Mouse (Mus musculus) embryonic facial prominence, embryonic 11.5 days (tissue): ENCODE measurements around the gene Limk1. TPM values are rescaled to one million over a fixed set of nuclear protein-coding genes. Genes with fewer than 3 reads are reported as not detected.
"Not testable (repeated sequence)": the region's sequence is repeated elsewhere in the genome, so short reads cannot be mapped to it uniquely, and the experiment has no call there.

ENCODE experiments used
- ATAC-seq: fragments of 200-750 bp; cut with Nextera tagmentation; replicated peaks from 2 replicates; pipeline ENCODE4 v1.8.0; 2017; ENCODE audit warnings: low read depth; ENCODE audit not compliant: insufficient number of reproducible peaks, low FRiP score, low TSS enrichment
- DNase-seq: peaks from one replicate; pipeline ENCODE4 v3.0.0-alpha.2; 2015; ENCODE audit warnings: low spot score
- H3K27ac ChIP-seq: fragments of 300-500 bp; sonication (generic); replicated peaks from 2 replicates; pipeline ENCODE4 v1.5.1; 2014; ENCODE audit warnings: mild to moderate bottlenecking, low read depth, low read length, control low read depth
- H3K27me3 ChIP-seq: fragments of 300-500 bp; sonication (generic); 2 replicates; pipeline ENCODE4 v1.6.1; 2014; ENCODE audit warnings: mild to moderate bottlenecking, low read length, moderate library complexity, mixed read lengths; ENCODE audit not compliant: control insufficient read depth, insufficient read depth
- H3K36me3 ChIP-seq: fragments of 300-500 bp; sonication (generic); replicated peaks from 2 replicates; pipeline ENCODE4 v1.6.1; 2014; ENCODE audit warnings: low read depth, mild to moderate bottlenecking, low read length, moderate library complexity, mixed read lengths; ENCODE audit not compliant: control insufficient read depth, insufficient read depth
- H3K4me1 ChIP-seq: fragments of 300-500 bp; sonication (generic); 2 replicates; pipeline ENCODE4 v1.6.1; 2014; ENCODE audit warnings: low read length, mixed read lengths; ENCODE audit not compliant: control insufficient read depth, insufficient read depth
- H3K4me2 ChIP-seq: fragments of 300-500 bp; sonication (generic); 2 replicates; pipeline ENCODE4 v1.6.1; 2014; ENCODE audit warnings: low read depth, mild to moderate bottlenecking, control low read depth, low read length, moderate library complexity
- H3K4me3 ChIP-seq: fragments of 300-500 bp; sonication (generic); 2 replicates; pipeline ENCODE4 v1.5.1; 2014; ENCODE audit warnings: low read depth, low read length, control low read depth
- H3K9ac ChIP-seq: fragments of 300-500 bp; sonication (generic); replicated peaks from 2 replicates; pipeline ENCODE4 v1.6.1; 2014; ENCODE audit warnings: mild to moderate bottlenecking, control low read depth, low read length
- H3K9me3 ChIP-seq: fragments of 300-500 bp; sonication (generic); replicated peaks from 2 replicates; pipeline ENCODE4 v1.6.1; 2016; ENCODE audit warnings: mild to moderate bottlenecking, low read length, inconsistent platforms, mixed read lengths; ENCODE audit not compliant: control insufficient read depth
- WGBS: fragments of 180-500 bp; shearing (Covaris S2); extraction: QIAGEN DNeasy Blood & Tissue Kit; methylation state at CpG from one replicate; pipeline ENCODE4 v1.1.7; 2014; 5-methylcytosine and 5-hydroxymethylcytosine counted together
- polyA plus RNA-seq: library from polyadenylated mRNA; unstranded; fragments of >200 nt; fragmentation: Nextera tagmentation; extraction: Ambion mirVana; gene quantifications from 2 replicates; pipeline ENCODE4 v1.2.1, GENCODE M21; 2014

Gene Limk1
- polyA plus RNA-seq, 1 experiment from 2014 or later: 4.6 TPM

- no peak overlapping the region for H3K4me3 ChIP-seq
- H3K9me3 ChIP-seq: no peaks in the 10 kb centered on the region
- no peaks in the 10 kb centered on the region for H3K27me3 ChIP-seq
- H3K9ac ChIP-seq: no peak overlapping the region
- 84% methylated on average over 4 of the region's 4 CpGs for WGBS
- no peak overlapping the region for H3K4me2 ChIP-seq
- no peak for ATAC-seq
- DNase-seq: no peak
- no peaks in the 10 kb centered on the region for H3K36me3 ChIP-seq
- H3K27ac ChIP-seq: no peak overlapping the region
- no peaks in the 10 kb centered on the region for H3K4me1 ChIP-seq
Observed at GRCm38 (mm10) chr5:134656708-134657107, 31.7 kb downstream of the Limk1 start.

GRCm38 (mm10) chr5:134652015-134652414 lies 36.4 kb downstream of the Limk1 start:
- Histone ChIP-seq H3K9me3 (no peaks in the 10 kb centered on the region), H3K27me3 (no peaks in the 10 kb centered on the region), H3K27ac (no peak overlapping the region), H3K4me3 (no peak overlapping the region), H3K4me1 (no peaks in the 10 kb centered on the region), H3K4me2 (no peak overlapping the region), H3K9ac (no peak overlapping the region), H3K36me3 (no peaks in the 10 kb centered on the region)
- 77% methylated on average over 7 of the region's 7 CpGs for WGBS
- no peak for DNase-seq
- no peak for ATAC-seq

- ATAC-seq (no peak), DNase-seq (no peak)
- Histone ChIP-seq H3K4me3 (no peak overlapping the region), H3K9ac (no peak overlapping the region), H3K9me3 (no peaks in the 10 kb centered on the region), H3K27ac (no peak overlapping the region), H3K36me3 (no peaks in the 10 kb centered on the region), H3K27me3 (no peaks in the 10 kb centered on the region), H3K4me2 (no peak overlapping the region), H3K4me1 (no peaks in the 10 kb centered on the region)
- 41% methylated on average over 4 of the region's 5 CpGs for WGBS
Observed at GRCm38 (mm10) chr5:134650926-134651325, 37.5 kb downstream of the Limk1 start.

- not testable (repeated sequence) for H3K4me3 ChIP-seq, H3K27me3 ChIP-seq, H3K4me2 ChIP-seq, DNase-seq, H3K36me3 ChIP-seq, H3K27ac ChIP-seq, H3K4me1 ChIP-seq, H3K9me3 ChIP-seq, H3K9ac ChIP-seq, ATAC-seq
- WGBS: 81% methylated on average over 3 of the region's 4 CpGs
Observed at GRCm38 (mm10) chr5:134648976-134649375, 39.4 kb downstream of the Limk1 start.

GRCm38 (mm10) chr5:134647394-134647793 lies 41.0 kb downstream of the Limk1 start:
- WGBS: 79% methylated on average over 2 of the region's 2 CpGs
- no peak for DNase-seq
- Histone ChIP-seq H3K27ac (no peak overlapping the region), H3K4me3 (no peak overlapping the region), H3K4me1 (no peaks in the 10 kb centered on the region), H3K27me3 (no peaks in the 10 kb centered on the region), H3K9me3 (no peaks in the 10 kb centered on the region), H3K36me3 (no peaks in the 10 kb centered on the region), H3K4me2 (no peak overlapping the region), H3K9ac (no peak overlapping the region)
- ATAC-seq: no peak

- Histone ChIP-seq H3K36me3 (no peaks in the 10 kb centered on the region), H3K9me3 (no peaks in the 10 kb centered on the region), H3K27ac (no peak overlapping the region), H3K4me1 (no peaks in the 10 kb centered on the region), H3K4me2 (no peak overlapping the region), H3K9ac (no peak overlapping the region), H3K4me3 (no peak overlapping the region), H3K27me3 (no peaks in the 10 kb centered on the region)
- no peak for DNase-seq
- no peak for ATAC-seq
- 78% methylated on average over 4 of the region's 4 CpGs for WGBS
Observed at GRCm38 (mm10) chr5:134646461-134646860, 41.9 kb downstream of the Limk1 start.

GRCm38 (mm10) chr5:134644643-134645118 lies 43.7 kb downstream of the Limk1 start:
- no peak for ATAC-seq
- no peak overlapping the region for H3K27ac ChIP-seq
- no peaks in the 10 kb centered on the region for H3K27me3 ChIP-seq
- H3K9ac ChIP-seq: no peak overlapping the region
- H3K4me1 ChIP-seq: no peaks in the 10 kb centered on the region
- H3K36me3 ChIP-seq: no peaks in the 10 kb centered on the region
- no peak overlapping the region for H3K4me3 ChIP-seq
- H3K9me3 ChIP-seq: no peaks in the 10 kb centered on the region
- no peak overlapping the region for H3K4me2 ChIP-seq
- DNase-seq: no peak
- WGBS: 76% methylated on average over 8 of the region's 8 CpGs

- Histone ChIP-seq H3K9me3 (no peaks in the 10 kb centered on the region), H3K9ac (no peak overlapping the region), H3K27me3 (no peaks in the 10 kb centered on the region), H3K4me3 (no peak overlapping the region), H3K4me2 (no peak overlapping the region), H3K36me3 (no peaks in the 10 kb centered on the region), H3K27ac (no peak overlapping the region), H3K4me1 (no peaks in the 10 kb centered on the region)
- no peak for ATAC-seq
- 87% methylated on average over 1 of the region's 1 CpGs for WGBS
- no peak for DNase-seq
Observed at GRCm38 (mm10) chr5:134644121-134644520, 44.3 kb downstream of the Limk1 start.
